Mouse (Mus musculus) large intestine, adult 2 months (tissue): ENCODE measurements around the gene Gpr15. TPM values are rescaled to one million over a fixed set of nuclear protein-coding genes. Genes with fewer than 3 reads are reported as not detected.

Experiments used
- DNase-seq: peaks from one replicate; pipeline ENCODE4 v3.0.0-alpha.2; 2012; ENCODE audit warnings: low read depth, low spot score
- WGBS: fragments of 180-500 bp; shearing (Covaris S2); methylation state at CpG from one replicate; pipeline ENCODE4 v1.1.7; 2018; 5-methylcytosine and 5-hydroxymethylcytosine counted together
- polyA plus RNA-seq: library from polyadenylated mRNA; depleted of rRNA; stranded (reverse); fragments of >200 nt; gene quantifications from 2 replicates; pipeline ENCODE4 v1.2.3, GENCODE M21; 2012; rRNA removed

The Gpr15 gene
- polyA plus RNA-seq, 1 experiment, result 0.35 TPM

DNA sequence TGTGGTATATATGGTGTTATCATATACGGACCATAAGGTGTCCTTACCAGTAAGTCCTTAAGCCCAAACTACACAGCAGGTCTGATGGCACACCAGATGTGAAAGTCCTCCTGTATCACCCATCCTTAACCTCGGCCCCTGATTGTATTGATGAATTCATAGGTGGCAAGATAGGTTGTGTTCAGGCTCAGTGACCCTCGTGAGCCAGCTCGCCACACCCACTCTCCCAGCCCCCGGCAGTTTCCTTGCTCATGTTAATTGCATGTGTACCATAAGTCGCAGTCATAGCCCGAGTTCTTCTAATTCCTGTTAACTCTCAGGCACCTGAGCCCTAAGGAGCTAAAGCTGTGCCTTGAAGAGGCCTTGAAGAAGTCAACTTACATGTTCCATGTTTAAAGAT is 42.7 kb downstream of the Gpr15 start:
- WGBS, result 69% methylated on average over 7 of the region's 7 CpGs
- no peak for DNase-seq

GRCm38 (mm10) chr16:58675256-58675655 is 43.6 kb downstream of the Gpr15 start:
- no peak for DNase-seq
- 94% methylated on average over 13 of the region's 13 CpGs for WGBS

DNA sequence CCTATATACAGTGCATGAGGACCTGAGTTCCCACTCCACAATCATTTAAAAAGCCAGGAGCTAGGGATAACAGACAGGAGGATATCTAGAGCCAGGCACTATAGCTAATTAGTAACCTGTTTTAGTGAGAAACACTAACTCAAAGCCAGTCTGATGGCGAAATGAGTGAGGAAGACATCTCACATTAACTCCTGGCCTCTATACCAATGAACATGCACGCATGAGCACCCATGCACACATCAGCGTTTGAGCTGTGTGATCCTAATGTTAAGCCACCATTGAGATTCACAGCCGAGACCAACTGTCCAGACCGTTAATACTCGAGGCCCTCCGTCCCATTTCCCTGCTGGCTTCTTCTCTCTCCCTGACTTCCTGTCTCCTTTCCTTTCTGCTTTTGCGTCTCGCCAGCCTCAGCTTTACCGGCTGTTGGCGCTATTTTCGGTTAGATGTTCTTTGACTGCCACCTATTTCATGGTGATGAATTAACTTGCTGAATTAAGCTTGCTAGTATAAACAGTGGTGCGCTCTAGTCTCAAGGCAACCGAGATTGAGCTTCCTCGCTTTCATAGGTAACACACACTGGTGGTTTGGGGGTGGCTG is 45.0 kb downstream of the Gpr15 start:
- DNase-seq, result no peak
- WGBS, result 93% methylated on average over 15 of the region's 15 CpGs

GRCm38 (mm10) chr16:58672396-58672795 is 46.5 kb downstream of the Gpr15 start:
- no peak for DNase-seq
- WGBS, result 92% methylated on average over 13 of the region's 13 CpGs

DNA sequence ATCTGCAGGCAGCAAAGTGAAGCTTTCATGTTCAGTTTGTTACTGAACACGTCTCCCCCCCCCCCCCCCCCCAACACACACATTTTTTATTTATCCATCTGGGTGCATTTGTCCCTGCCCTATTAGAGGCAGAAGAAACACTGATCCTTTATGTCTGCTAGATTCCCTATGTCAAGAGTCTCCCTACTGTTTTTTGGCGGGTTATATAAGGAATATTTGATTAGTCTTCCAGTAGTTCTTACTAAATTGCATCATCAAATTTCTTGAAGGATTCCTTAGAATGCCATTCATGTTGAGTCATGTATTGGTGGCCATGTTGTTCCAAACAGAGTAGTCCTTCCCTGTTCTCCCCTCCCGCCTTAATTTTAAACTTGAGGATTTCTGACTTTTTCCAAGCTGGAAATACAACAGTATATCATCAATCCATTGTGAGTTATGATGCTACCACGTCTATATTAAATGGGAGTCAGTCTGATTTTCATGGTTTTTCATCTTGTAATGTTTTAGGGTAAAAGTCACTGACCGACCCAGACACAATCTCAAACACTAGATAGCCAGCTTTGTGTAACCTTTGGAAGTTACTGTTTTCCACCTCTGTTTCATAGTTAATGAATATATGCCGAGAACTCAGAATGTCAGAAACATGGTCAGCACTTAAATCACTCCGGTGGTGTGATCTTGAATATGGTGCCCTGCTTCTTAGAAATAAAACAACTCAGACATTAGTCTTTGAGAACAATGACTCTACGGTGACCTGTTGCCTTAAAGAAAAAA is 47.5 kb downstream of the Gpr15 start:
- 69% methylated on average over 8 of the region's 8 CpGs for WGBS
- no peak for DNase-seq

DNA sequence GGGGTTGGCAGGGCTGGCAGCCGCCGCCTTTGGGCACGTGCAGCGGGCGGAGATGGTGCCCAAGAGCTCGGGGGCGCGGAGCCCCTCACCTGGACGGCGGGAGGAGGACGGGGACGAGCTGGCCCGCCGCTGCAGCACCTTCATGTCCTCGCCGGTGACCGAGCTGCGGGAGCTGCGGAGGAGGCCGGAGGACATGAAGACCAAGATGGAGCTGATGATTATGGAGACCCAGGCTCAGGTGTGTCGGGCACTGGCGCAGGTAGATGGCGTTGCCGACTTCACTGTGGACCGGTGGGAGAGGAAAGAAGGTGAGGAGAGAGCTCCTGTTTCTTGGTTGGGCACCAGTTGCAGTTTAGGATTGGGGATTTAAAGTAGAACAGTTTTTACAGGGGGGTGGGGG is 48.2 kb downstream of the Gpr15 start:
- peak; percentile 25 for DNase-seq

DNA sequence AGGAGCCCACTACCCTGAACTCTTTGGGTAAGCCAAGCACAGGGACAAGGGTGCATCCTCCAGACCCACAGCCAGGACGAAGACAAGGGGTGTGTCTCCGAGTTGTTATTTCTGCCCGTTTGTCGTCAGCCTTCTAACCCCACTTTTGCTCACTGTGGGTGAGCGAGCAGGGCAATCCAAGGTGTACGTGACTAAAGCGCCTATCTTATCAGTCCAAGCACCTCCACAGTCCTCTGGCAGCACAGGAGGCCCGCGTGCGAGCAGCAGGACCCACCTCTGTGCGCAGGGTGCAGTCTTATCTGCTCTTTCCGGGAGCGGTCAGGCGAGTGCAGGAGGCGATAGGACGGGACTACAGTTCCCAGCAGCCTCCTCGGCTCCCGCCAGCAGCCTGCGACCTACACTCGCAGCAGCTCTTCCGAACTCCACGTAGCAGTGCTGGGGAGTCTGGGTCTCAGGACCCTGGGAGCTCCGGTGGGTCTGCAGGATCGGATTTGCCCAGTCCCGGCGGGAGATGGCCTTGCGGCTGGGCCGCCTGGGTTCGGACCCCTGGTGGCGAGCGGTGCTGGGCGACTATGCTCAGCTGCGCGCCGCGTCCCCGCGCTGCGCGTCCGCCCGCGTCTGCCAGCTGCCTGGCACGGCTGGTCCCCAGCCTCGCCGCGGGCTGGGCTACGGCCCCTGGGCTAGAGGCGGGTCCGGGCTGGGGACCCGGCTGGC is 48.8 kb downstream of the Gpr15 start, which contains the start of gene Cpox:
Gene Cpox, plus strand, starts transcription at position 376 of the 714 bp plus-strand sequence.
- WGBS, result under 1% methylated on average over 51 of the region's 51 CpGs
- DNase-seq, result peak; percentile 66

More for the DNA sequence above, 48.2 kb downstream of the Gpr15 start:
- under 1% methylated on average over 25 of the region's 25 CpGs for WGBS

- 39% methylated on average over 5 of the region's 5 CpGs for WGBS
- no peak for DNase-seq
Observed at GRCm38 (mm10) chr16:58669264-58669663, 49.6 kb downstream of the Gpr15 start.

DNA sequence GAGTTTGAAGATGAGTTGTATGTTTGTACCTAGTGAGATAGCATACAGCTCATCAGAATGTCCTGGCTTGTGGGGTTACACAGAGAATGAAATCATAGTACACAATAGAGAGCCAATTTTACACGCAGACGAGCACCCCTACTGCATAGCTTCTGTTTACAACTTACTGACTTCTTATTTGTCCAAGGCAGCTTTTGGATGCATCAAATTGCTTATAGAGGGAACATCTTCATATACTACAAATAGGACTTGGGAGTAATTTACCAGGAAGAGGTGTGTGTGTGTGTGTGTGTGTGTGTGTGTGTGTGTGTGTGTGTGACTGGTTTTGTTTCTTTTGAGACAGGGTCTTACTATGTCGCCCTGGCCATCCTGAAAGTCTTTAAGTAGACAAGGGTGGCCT is 50.3 kb downstream of the Gpr15 start:
- WGBS, result 85% methylated on average over 3 of the region's 3 CpGs
- no peak for DNase-seq

Other genes starting within 250 kb of the Gpr15 start
- 6.9 and 19.9 TPM in 2 replicates for gene St3gal6, start 194.8 kb downstream of the Gpr15 start, polyA plus RNA-seq
- gene Gm813, start 102.1 kb downstream of the Gpr15 start, polyA plus RNA-seq, result not detected in 2 replicates
- gene E330017A01Rik, start 80.3 kb downstream of the Gpr15 start, polyA plus RNA-seq, result not detected in 2 replicates
- 11.6 and 17.1 TPM in 2 replicates for gene Cpox, start 48.8 kb downstream of the Gpr15 start, polyA plus RNA-seq
- gene Cldnd1, start 8.8 kb upstream of the Gpr15 start, polyA plus RNA-seq, result 39.0 and 58.6 TPM in 2 replicates
- not detected in 2 replicates for gene Olfr172, start 44.1 kb upstream of the Gpr15 start, polyA plus RNA-seq
- not detected in 2 replicates for gene Olfr173, start 81.2 kb upstream of the Gpr15 start, polyA plus RNA-seq
- gene Olfr175-ps1, start 107.7 kb upstream of the Gpr15 start, polyA plus RNA-seq, result not detected in 2 replicates
- gene Olfr177, start 155.7 kb upstream of the Gpr15 start, polyA plus RNA-seq, result not detected in 2 replicates
- not detected in 2 replicates for gene Olfr178, start 173.0 kb upstream of the Gpr15 start, polyA plus RNA-seq
- not detected in 2 replicates for gene Olfr181, start 209.7 kb upstream of the Gpr15 start, polyA plus RNA-seq
- gene Olfr180, start 210.3 kb upstream of the Gpr15 start, polyA plus RNA-seq, result not detected in 2 replicates